Mouse (Mus musculus): ENCODE results near the gene Ccdc138. TPM values are rescaled to one million over a fixed set of nuclear protein-coding genes. Genes with fewer than 3 reads are reported as not detected.

The Ccdc138 gene
- polyA plus RNA-seq (2012; ENCODE audit: insufficient read depth, insufficient read length, low replicate concordance, missing spikeins): not detected in 2 replicates

DNA sequence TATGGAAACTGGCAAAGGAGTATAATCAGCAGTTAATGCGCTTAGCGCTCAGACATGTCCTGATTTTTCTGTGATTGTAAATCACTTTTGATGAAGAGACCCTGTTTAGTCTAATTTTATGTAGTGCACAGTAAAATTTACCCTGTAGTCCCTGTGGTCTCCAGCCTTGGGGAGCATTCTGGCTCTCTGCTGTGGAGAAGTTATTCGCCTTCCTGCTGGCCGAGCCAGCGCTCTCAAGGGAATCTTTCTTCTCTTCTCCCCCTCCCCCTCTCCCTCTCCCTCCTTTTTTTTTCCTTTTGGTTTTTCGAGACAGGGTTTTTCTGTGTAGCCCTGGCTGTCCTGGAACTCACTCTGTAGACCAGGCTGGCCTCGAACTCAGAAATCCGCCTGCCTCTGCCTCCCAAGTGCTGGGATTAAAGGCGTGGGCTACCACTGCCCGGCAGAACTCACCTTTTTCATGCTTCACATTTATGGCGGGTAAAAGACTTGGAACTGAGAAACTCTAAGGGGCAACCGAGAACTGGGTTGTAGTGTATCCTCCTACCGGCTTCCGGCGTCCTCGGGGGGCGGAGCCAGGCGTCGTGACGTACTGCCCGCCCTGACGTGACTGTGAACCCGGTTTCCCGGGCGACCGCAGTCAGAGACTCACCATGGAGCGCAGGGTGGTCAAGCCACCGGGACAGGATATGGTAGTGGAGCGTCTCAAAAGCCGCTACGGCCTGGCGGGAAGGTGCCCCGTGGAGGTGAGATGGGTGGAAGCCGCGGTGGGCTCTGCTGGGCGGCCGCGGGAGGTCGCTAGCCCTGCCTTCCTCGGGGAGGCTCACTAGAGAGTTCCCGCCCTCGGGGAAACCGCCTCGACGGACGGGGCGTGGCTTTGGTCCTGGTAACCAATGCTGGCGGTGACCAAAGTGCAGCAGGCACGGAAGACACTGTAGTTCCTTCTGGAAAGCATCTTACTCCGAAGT is at the start of gene Ccdc138:
Gene Ccdc138 (plus strand): TSS at position 629 of the 965 bp plus-strand sequence.
- peak within 1 kb of the TSS; percentile 71 for H3K27ac ChIP-seq (ENCODE audit: insufficient read depth, low read depth, low read length)
- H3K4me1 ChIP-seq (ENCODE audit: control insufficient read depth, insufficient read depth, low read length): no peaks in the 10 kb centered on the region
- peak within 1 kb of the TSS; percentile 66 for H3K4me3 ChIP-seq (ENCODE audit: insufficient read depth, low read depth, low read length)
- TF ChIP-seq CTCF (IDR thresholded peaks at IDR 0.05; ENCODE audit: insufficient read depth, low read depth, low read length) (peak; percentile 58; the same call in 1 of the 2 replicates), POLR2A (IDR thresholded peaks at IDR 0.05; ENCODE audit: insufficient read depth, low read depth, low read length) (no peak)
- 2% methylated on average over 50 of the region's 50 CpGs for WGBS

DNA sequence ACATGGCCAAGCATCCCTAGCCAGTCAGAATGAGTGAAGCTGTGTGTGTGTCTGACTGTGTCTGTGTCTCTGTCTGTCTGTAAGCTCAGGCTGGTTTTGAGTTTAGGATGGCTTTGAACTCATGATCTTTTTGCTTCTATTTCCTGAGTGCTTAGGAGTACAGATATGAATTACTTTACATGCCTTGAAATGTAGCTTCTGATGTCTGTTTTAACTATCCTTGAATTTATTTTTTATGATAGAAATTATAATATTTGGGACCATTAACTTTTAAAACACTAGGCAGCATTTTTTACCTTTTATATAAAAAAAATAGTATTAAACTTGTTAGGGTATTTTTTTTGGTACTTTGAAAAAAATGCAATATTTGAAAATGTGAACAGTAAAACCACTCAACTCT is 46.2 kb upstream of the Ccdc138 start:
- TF ChIP-seq CTCF (IDR thresholded peaks at IDR 0.05; ENCODE audit: insufficient read depth, low read depth, low read length) (no peak), POLR2A (IDR thresholded peaks at IDR 0.05; ENCODE audit: insufficient read depth, low read depth, low read length) (no peak)

DNA sequence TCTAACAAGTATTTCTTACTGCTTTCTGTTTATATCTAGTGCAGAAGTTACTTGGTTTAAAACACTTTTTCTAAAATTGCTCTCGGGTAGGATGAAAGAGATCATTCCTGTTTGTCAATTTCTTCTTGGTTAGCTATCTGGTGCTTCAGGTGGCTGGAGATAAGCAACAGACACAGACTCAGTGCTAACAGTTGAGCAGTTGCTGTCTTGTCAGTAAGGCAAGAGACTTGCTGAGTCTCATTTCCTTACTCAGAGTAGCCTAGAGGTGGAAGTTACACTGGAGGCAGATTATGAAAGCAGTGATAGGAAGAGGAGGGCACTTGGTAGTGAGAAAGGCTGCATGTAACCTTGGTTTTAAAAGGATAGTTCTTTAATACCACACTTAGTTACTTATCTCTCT is 45.6 kb upstream of the Ccdc138 start:
- Histone ChIP-seq H3K4me1 (ENCODE audit: control insufficient read depth, insufficient read depth, low read length) (no peaks in the 10 kb centered on the region), H3K27ac (ENCODE audit: insufficient read depth, low read depth, low read length) (no peak overlapping the region), H3K4me3 (ENCODE audit: insufficient read depth, low read depth, low read length) (no peak overlapping the region)
- TF ChIP-seq CTCF (IDR thresholded peaks at IDR 0.05; ENCODE audit: insufficient read depth, low read depth, low read length): no peak
- TF ChIP-seq POLR2A (IDR thresholded peaks at IDR 0.05; ENCODE audit: insufficient read depth, low read depth, low read length): no peak
- 85% methylated on average over 1 of the region's 1 CpGs for WGBS

More for the DNA sequence above, 46.2 kb upstream of the Ccdc138 start:
- H3K4me1 ChIP-seq (ENCODE audit: control insufficient read depth, insufficient read depth, low read length): no peaks in the 10 kb centered on the region
- H3K27ac ChIP-seq (ENCODE audit: insufficient read depth, low read depth, low read length): no peak overlapping the region
- no peak overlapping the region for H3K4me3 ChIP-seq (ENCODE audit: insufficient read depth, low read depth, low read length)

DNA sequence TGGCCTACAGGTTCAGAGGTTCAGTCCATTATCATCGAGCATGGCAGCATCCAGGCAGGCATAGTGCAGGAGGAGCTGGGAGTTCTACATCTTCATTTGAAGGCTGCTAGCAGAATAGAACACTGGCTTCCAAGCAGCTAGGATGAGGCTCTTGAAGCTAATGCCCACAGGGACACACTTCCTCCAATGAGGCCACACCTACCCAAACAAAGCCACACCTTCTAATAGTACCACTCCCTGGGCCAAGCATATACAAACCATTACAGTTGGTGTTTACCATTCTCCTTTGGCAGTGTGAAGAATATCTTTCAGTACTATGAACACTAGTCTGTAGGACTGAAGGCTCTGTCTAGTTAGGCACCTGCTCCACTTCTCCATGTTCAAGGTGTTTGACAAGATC is 37.9 kb upstream of the Ccdc138 start:
- no peak for TF ChIP-seq POLR2A (IDR thresholded peaks at IDR 0.05; ENCODE audit: insufficient read depth, low read depth, low read length)
- no peak overlapping the region for H3K27ac ChIP-seq (ENCODE audit: insufficient read depth, low read depth, low read length)
- no peak overlapping the region for H3K4me3 ChIP-seq (ENCODE audit: insufficient read depth, low read depth, low read length)
- H3K4me1 ChIP-seq (ENCODE audit: control insufficient read depth, insufficient read depth, low read length): no peaks in the 10 kb centered on the region
- 94% methylated on average over 1 of the region's 1 CpGs for WGBS

DNA sequence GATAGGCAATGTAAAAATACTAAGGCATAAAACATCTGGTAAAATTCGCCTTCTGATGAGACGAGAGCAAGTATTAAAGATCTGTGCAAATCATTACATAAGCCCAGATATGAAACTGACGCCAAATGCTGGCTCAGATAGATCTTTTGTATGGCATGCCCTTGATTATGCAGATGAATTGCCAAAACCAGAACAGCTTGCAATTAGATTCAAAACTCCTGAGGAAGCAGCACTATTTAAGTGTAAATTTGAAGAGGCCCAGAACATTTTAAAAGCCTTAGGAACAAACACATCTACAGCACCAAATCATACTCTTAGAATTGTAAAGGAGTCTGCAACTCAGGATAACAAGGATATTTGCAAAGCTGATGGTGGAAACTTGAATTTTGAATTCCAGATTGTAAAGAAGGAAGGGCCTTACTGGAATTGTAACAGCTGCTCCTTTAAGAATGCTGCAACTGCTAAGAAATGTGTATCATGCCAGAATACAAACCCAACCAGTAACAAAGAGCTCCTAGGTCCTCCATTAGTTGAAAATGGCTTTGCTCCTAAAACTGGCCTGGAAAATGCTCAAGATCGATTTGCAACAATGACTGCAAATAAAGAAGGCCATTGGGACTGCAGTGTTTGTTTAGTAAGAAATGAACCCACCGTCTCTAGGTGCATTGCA is 20.5 kb upstream of the Ccdc138 start:
- Histone ChIP-seq H3K4me1 (ENCODE audit: control insufficient read depth, insufficient read depth, low read length) (no peaks in the 10 kb centered on the region), H3K4me3 (ENCODE audit: insufficient read depth, low read depth, low read length) (no peak overlapping the region), H3K27ac (ENCODE audit: insufficient read depth, low read depth, low read length) (peak overlapping the region; percentile 40; the same call in 1 of the 2 replicates)
- TF ChIP-seq CTCF (IDR thresholded peaks at IDR 0.05; ENCODE audit: insufficient read depth, low read depth, low read length): no peak
- TF ChIP-seq POLR2A (IDR thresholded peaks at IDR 0.05; ENCODE audit: insufficient read depth, low read depth, low read length): no peak
- 24% methylated on average over 5 of the region's 5 CpGs for WGBS

DNA sequence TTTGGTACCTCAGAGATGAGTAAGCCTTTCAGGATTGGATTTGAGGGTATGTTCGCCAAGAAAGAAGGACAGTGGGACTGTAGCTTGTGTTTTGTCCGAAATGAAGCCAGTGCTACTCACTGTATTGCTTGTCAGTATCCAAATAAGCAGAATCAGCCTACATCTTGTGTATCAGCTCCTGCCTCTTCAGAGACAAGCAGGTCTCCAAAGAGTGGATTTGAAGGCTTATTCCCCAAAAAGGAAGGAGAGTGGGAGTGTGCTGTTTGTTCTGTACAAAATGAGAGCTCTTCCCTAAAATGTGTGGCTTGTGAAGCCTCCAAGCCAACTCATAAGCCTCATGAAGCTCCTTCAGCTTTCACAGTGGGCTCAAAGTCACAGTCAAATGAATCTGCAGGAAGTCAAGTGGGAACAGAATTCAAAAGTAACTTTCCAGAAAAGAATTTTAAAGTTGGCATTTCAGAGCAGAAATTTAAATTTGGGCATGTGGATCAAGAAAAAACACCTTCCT is 19.6 kb upstream of the Ccdc138 start:
- TF ChIP-seq CTCF (IDR thresholded peaks at IDR 0.05; ENCODE audit: insufficient read depth, low read depth, low read length): no peak
- TF ChIP-seq POLR2A (IDR thresholded peaks at IDR 0.05; ENCODE audit: insufficient read depth, low read depth, low read length): no peak
- 55% methylated on average over 2 of the region's 2 CpGs for WGBS
- Histone ChIP-seq H3K27ac (ENCODE audit: insufficient read depth, low read depth, low read length) (0 out of 2 replicates have a peak overlapping the region, but pooled peaks have one; percentile 40), H3K4me3 (ENCODE audit: insufficient read depth, low read depth, low read length) (no peak overlapping the region), H3K4me1 (ENCODE audit: control insufficient read depth, insufficient read depth, low read length) (no peaks in the 10 kb centered on the region)

DNA sequence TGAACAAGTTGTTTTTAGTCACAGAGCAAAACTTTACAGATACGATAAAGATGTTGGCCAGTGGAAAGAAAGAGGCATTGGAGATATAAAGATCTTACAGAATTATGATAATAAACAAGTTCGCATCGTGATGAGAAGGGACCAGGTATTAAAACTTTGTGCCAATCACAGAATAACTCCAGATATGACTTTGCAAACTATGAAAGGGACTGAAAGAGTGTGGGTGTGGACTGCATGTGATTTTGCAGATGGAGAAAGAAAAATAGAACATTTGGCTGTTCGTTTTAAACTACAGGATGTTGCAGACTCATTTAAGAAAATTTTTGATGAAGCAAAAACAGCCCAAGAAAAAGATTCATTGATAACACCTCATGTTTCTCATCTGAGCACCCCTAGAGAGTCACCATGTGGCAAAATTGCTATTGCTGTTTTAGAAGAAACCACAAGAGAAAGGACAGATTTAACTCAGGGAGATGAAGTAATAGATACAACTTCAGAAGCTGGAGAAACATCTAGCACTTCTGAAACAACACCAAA is 17.7 kb upstream of the Ccdc138 start:
- Histone ChIP-seq H3K4me1 (ENCODE audit: control insufficient read depth, insufficient read depth, low read length) (no peaks in the 10 kb centered on the region), H3K4me3 (ENCODE audit: insufficient read depth, low read depth, low read length) (no peak overlapping the region), H3K27ac (ENCODE audit: insufficient read depth, low read depth, low read length) (no peak overlapping the region)
- WGBS: 87% methylated on average over 4 of the region's 4 CpGs
- TF ChIP-seq CTCF (IDR thresholded peaks at IDR 0.05; ENCODE audit: insufficient read depth, low read depth, low read length) (no peak), POLR2A (IDR thresholded peaks at IDR 0.05; ENCODE audit: insufficient read depth, low read depth, low read length) (no peak)

DNA sequence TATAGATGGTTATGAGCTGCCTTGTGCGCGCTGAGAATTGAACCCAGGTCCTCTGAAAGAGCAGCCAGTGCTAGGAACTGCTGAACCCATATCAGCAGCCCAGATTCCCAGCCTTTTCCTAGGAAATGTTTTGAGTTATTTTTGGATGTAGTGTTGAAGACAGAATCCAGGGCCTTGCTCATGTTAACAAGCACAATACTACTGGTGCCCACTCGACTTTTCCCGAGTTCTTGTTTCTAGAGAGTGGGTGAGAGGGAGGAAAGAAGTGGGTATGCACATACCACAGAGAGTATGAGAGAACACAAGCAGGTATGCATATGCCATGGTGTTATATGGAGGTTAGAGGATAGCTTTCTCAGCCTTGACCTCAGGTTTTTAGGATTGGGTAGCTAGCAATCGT is 6.7 kb upstream of the Ccdc138 start:
- Histone ChIP-seq H3K4me3 (ENCODE audit: insufficient read depth, low read depth, low read length) (no peak overlapping the region), H3K27ac (ENCODE audit: insufficient read depth, low read depth, low read length) (no peak overlapping the region), H3K4me1 (ENCODE audit: control insufficient read depth, insufficient read depth, low read length) (no peaks in the 10 kb centered on the region)
- TF ChIP-seq POLR2A (IDR thresholded peaks at IDR 0.05; ENCODE audit: insufficient read depth, low read depth, low read length) (no peak), CTCF (IDR thresholded peaks at IDR 0.05; ENCODE audit: insufficient read depth, low read depth, low read length) (no peak)
- 83% methylated on average over 5 of the region's 5 CpGs for WGBS

Measured in olfactory bulb, adult 2 months (tissue).